ENCODE assay signal across 8 mouse cellular contexts in genomic region chr11:58008013-58008412, GRCm38 (mm10). TPM values are rescaled to one million over a fixed set of nuclear protein-coding genes. Genes with fewer than 3 reads are reported as not detected.
DNase-seq lines count a peak whose midpoint lies in the region; ATAC-seq and TF ChIP-seq lines count a peak whose summit lies in the region.

No protein-coding gene starts in this region.

- no peak for TF ChIP-seq CTCF in E14TG2a.4 (conservative IDR thresholded peaks at IDR 0.05; ENCODE audit: low read length)

- peaks cover 34% of the 10 kb centered on the region for H3K4me1 ChIP-seq in heart, embryonic 13.5 days
- H3K4me1 ChIP-seq in E14TG2a.4 (replicated peaks; ENCODE audit: low read depth, low read length) = peaks cover 62% of the 10 kb centered on the region
- peaks cover 22% of the 10 kb centered on the region for H3K4me1 ChIP-seq in forebrain, embryonic 16.5 days (replicated peaks; ENCODE audit: control insufficient read depth, insufficient read depth, low read length)
- H3K4me1 ChIP-seq in liver, embryonic 16.5 days (ENCODE audit: control insufficient read depth, low read depth, low read length) = peaks cover 29% of the 10 kb centered on the region

- peak overlapping the region; percentile 83 for H3K4me2 ChIP-seq in heart, embryonic 13.5 days
- H3K4me2 ChIP-seq in forebrain, embryonic 16.5 days (ENCODE audit: low read length) = peak overlapping the region; percentile 94
- peak overlapping the region; percentile 96 for H3K4me2 ChIP-seq in liver, embryonic 16.5 days (ENCODE audit: low read depth, low read length)

- intact Hi-C loops in heart, postnatal 36 days (cut with DNase I) = loop anchor here (2.0 to 10.0 kb wide), 2 partner anchors 97 to 317 kb away; partner anchors contain the start of gene Cnot8

- 18% methylated on average over 5 of the region's 5 CpGs for WGBS in heart, embryonic 13.5 days
- WGBS in forebrain, embryonic 16.5 days = 13% methylated on average over 5 of the region's 5 CpGs
- 4% methylated on average over 5 of the region's 5 CpGs for WGBS in liver, embryonic 16.5 days (ENCODE audit: insufficient replicate concordance)

- no peak for DNase-seq in heart, postnatal 36 days
- DNase-seq in right cerebral cortex, postnatal 25 days = no peak
- DNase-seq in adrenal gland, adult (ENCODE audit: inconsistent age in 2 of 2, low spot score in 1 of 2) = no peak

- peak overlapping the region; percentile 85 for H3K9ac ChIP-seq in heart, embryonic 13.5 days
- H3K9ac ChIP-seq in forebrain, embryonic 16.5 days (replicated peaks; ENCODE audit: low read depth, low read length) = peak overlapping the region; percentile 76
- peak overlapping the region; percentile 76 for H3K9ac ChIP-seq in liver, embryonic 16.5 days (ENCODE audit: low read depth, low read length)

- no peaks in the 10 kb centered on the region for H3K9me3 ChIP-seq in heart, embryonic 13.5 days
- H3K9me3 ChIP-seq in E14TG2a.4 (ENCODE audit: low read length) = no peaks in the 10 kb centered on the region
- H3K9me3 ChIP-seq in forebrain, embryonic 16.5 days (ENCODE audit: control insufficient read depth, low read length) = no peaks in the 10 kb centered on the region
- no peaks in the 10 kb centered on the region for H3K9me3 ChIP-seq in liver, embryonic 16.5 days (replicated peaks; ENCODE audit: control insufficient read depth, low read length)

- peak overlapping the region; percentile 100 for H3K4me3 ChIP-seq in heart, embryonic 13.5 days
- H3K4me3 ChIP-seq in E14TG2a.4 (replicated peaks; ENCODE audit: low read length) = peak overlapping the region; percentile 81
- peak overlapping the region; percentile 83 for H3K4me3 ChIP-seq in forebrain, embryonic 16.5 days (replicated peaks; ENCODE audit: low read length)
- H3K4me3 ChIP-seq in liver, embryonic 16.5 days (ENCODE audit: low read depth, low read length) = peak overlapping the region; percentile 95

- H3K27me3 ChIP-seq in heart, embryonic 13.5 days (replicated peaks) = no peaks in the 10 kb centered on the region
- no peaks in the 10 kb centered on the region for H3K27me3 ChIP-seq in E14TG2a.4 (ENCODE audit: insufficient read depth, low read length)
- no peaks in the 10 kb centered on the region for H3K27me3 ChIP-seq in forebrain, embryonic 16.5 days (replicated peaks; ENCODE audit: control insufficient read depth, insufficient read depth, low read length)
- H3K27me3 ChIP-seq in liver, embryonic 16.5 days (ENCODE audit: control insufficient read depth, insufficient read depth, low read depth, low read length) = no peaks in the 10 kb centered on the region

- H3K36me3 ChIP-seq in heart, embryonic 13.5 days = no peaks in the 10 kb centered on the region
- H3K36me3 ChIP-seq in E14TG2a.4 (ENCODE audit: insufficient read depth, low read length) = peaks cover 6% of the 10 kb centered on the region; the same call in 1 of the 2 replicates
- H3K36me3 ChIP-seq in forebrain, embryonic 16.5 days (ENCODE audit: control insufficient read depth, insufficient read depth) = no peaks in the 10 kb centered on the region
- H3K36me3 ChIP-seq in liver, embryonic 16.5 days (ENCODE audit: control insufficient read depth, insufficient read depth) = no peaks in the 10 kb centered on the region

- no peak for ATAC-seq in heart, embryonic 13.5 days (ENCODE audit: extremely low read depth, insufficient number of reproducible peaks, low FRiP score, low TSS enrichment)
- no peak for ATAC-seq in forebrain, embryonic 16.5 days
- ATAC-seq in liver, embryonic 16.5 days (ENCODE audit: low read depth) = no peak
- ATAC-seq in monocyte, adult 5-6 weeks (replicated peaks; ENCODE audit: insufficient number of reproducible peaks, low FRiP score, low TSS enrichment, poor library complexity, severe bottlenecking) = no peak

- peak overlapping the region; percentile 63 for H3K27ac ChIP-seq in heart, embryonic 13.5 days (replicated peaks)
- H3K27ac ChIP-seq in forebrain, embryonic 16.5 days (ENCODE audit: low read length) = peak overlapping the region; percentile 64; the same call in 1 of the 2 replicates
- peak overlapping the region; percentile 84 for H3K27ac ChIP-seq in liver, embryonic 16.5 days (ENCODE audit: low read length)

RNA-seq across cellular contexts. Expression of gene Larp1, which starts 0.9 kb away (rescaled TPM):
- polyA plus RNA-seq in heart, embryonic 13.5 days (2015; fragmentation: Nextera tagmentation; extraction: Ambion mirVana) = 11.7 and 12.8 TPM in 2 replicates
- 10 to 100 TPM; 52.4 to 55.3 TPM for total RNA-seq in heart, postnatal 36 days (2021)
- 17.5 and 18.5 TPM in 2 replicates for polyA plus RNA-seq in forebrain, embryonic 16.5 days (2015; fragmentation: Nextera tagmentation; extraction: Ambion mirVana)
- 14.2 and 14.9 TPM in 2 replicates for polyA plus RNA-seq in liver, embryonic 16.5 days (2015; fragmentation: Nextera tagmentation; extraction: Ambion mirVana)
- 26.3 to 50.9 TPM (median 33.5 TPM) in 3 replicates for total RNA-seq in monocyte, adult 5-6 weeks (2017)
